Mouse (Mus musculus) cerebellum, adult 9-11 months (tissue): ENCODE data around the gene Slc2a10.
"Not testable (repeated sequence)": the region's sequence is repeated elsewhere in the genome, so short reads cannot be mapped to it uniquely, and the experiment has no call there.

ENCODE experiments used
- DNase-seq: peaks from one replicate; pipeline ENCODE4 v3.0.0; 2022

The Slc2a10 gene

DNA sequence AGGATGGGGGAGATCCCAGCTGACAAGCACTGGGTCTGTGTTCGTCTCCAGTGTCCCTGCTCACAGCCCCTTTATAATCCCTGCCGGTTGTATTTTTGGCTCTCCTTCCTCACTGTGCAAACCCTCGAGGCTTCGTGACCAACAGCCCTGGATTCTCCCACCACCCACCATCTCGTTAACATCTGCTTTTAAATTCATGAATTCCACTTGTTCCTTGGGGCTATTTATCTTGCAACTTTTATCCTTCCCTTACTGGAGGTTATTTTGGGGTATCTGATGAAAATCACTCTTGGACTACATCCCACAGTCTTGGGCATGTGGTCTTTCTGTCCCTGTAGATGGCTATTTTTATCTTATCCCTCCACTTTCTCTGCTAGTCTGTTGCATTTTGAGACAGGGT, 6.9 kb downstream of the Slc2a10 start:
- no peak for DNase-seq

GRCm38 (mm10) chr2:165510914-165511458, 7.4 kb downstream of the Slc2a10 start:
- DNase-seq = not testable (repeated sequence)

DNA sequence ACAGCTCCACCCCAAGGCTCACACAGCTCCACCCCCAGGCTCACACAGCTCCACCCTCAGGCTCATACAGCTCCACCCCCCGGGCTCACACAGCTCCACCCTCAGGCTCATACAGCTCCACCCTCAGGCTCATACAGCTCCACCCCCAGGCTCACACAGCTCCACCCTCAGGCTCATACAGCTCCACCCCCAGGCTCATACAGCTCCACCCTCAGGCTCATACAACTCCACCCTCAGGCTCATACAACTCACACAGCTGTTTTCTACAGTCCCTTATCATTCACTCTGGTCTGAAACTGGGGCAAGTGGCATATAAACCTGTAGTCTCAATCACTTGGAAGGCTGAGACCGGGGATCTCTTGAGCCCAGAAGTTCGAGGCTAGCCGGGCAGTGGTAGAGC, 7.9 kb downstream of the Slc2a10 start:
- DNase-seq = not testable (repeated sequence)

DNA sequence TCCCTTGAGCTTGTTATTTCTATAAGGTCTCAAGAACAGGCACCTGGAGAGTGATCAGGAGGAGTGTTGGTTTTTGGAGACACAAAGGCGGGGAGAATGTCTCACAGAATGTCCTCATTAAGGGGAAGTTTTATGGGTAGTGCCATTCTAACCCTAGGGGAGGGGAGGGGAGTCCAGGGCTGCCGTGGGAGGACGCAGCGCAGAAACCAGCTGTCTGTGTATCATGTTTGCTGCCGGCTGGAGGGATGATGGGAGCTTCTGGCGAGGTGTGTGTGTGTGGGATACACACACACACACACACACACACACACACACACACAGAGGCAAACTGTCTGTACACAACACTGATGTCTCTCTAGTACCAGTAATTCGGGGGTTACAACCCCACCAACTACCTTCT, 8.8 kb downstream of the Slc2a10 start:
- DNase-seq = no peak

- no peak for DNase-seq
Observed at GRCm38 (mm10) chr2:165512870-165513600, 9.4 kb downstream of the Slc2a10 start.

DNA sequence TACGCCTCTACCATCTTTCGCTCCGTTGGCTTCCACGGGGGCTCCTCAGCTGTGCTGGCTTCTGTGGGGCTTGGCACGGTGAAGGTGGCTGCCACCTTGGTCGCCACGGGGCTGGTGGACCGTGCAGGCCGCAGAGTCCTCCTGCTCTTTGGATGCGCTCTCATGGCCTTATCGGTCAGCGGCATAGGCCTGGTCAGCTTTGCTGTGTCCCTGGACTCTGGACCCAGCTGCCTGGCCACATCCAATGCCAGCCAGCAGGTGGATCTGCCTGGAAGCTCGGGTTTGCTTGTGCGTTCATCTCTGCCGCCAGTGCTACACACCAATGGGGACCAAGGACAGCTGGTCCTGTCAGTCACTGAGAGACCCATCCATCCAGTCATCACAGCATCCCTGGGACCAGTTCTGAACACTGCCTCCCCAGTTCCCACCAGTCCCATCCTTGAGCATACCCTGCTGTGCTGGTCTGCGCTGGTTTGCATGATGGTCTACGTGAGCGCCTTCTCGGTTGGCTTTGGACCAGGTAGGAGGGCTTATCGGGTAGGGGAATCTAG, 11.7 kb downstream of the Slc2a10 start:
- no peak for DNase-seq

- no peak for DNase-seq
Observed at GRCm38 (mm10) chr2:165525609-165526008, 22.0 kb downstream of the Slc2a10 start.

- DNase-seq = peak; percentile 30
Observed at GRCm38 (mm10) chr2:165529106-165529505, 25.5 kb downstream of the Slc2a10 start.

- DNase-seq = no peak
Observed at GRCm38 (mm10) chr2:165533789-165534188, 30.2 kb downstream of the Slc2a10 start.

DNA sequence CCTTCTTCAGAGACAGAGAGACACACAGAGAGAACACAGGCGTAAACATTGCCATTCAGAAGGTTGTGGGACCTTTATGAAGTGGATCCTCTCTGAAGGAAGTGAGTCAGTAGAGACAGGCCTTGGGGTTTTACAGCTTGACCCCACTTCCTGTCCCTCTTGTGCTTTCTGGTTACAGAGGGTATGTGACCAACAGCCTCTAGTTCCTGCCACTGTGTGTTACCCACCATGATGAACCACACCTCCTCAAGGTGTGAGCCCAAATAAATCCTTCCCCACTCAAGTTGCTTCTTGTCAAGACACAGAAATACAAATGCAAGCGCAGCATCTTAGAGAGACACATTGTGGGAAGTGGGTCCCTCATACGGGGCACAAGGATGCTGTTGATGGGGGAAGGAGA, 37.4 kb downstream of the Slc2a10 start:
- DNase-seq = no peak

DNA sequence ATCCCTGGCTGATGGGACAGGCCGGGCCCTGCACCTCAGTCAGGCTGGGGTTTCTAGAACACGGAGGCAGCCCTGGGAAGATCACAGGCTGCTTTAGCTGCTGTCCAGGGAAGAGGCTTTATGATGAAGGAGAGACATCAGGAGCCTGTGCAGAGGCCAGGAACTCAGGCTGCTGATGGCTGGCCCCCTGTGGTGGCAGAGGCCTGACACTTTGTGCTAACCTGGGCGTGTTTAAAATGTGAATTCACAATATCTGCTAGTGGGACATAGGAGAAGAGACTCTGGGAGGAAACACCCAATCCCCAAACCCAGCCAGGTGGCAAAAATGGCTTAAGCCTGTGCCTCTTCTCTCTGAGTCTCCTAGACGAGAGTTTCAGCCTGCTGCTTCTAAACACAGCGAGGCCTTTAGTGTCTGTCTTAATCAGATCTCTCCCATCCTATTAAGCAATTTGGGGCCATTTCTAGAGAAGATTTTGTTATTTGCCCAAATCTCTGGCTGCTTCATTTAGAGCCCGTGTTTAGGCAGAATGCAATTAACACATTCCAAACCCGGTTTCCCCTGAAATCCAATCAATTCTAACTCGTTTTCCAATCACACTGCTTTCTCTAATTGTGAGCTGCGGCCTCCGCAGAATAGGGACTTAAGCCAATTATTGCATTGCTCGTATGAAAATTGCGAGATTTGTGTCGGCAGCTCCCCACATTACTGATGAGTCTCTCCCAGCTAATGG, 39.5 kb downstream of the Slc2a10 start:
- no peak for DNase-seq

DNA sequence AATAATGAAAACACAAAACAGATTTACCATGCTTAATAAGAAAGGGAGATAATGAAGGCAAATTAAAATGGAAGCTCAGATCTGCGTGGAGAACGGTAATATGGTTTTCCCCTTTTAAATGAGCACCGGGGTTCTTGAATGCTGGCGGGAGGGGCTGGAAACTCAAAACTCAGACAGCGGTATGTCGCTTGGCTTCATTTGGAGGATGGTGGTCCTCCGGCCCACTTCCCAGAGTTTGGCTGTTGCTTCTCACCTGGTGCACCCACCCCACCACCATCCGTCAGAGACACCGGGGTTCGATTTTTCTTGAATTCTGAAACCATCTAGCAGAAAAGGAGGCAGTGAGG, 40.1 kb downstream of the Slc2a10 start:
- DNase-seq = no peak

- no peak for DNase-seq
Observed at GRCm38 (mm10) chr2:165545687-165546086, 42.1 kb downstream of the Slc2a10 start.

GRCm38 (mm10) chr2:165546341-165546740, 42.8 kb downstream of the Slc2a10 start:
- DNase-seq = no peak

DNA sequence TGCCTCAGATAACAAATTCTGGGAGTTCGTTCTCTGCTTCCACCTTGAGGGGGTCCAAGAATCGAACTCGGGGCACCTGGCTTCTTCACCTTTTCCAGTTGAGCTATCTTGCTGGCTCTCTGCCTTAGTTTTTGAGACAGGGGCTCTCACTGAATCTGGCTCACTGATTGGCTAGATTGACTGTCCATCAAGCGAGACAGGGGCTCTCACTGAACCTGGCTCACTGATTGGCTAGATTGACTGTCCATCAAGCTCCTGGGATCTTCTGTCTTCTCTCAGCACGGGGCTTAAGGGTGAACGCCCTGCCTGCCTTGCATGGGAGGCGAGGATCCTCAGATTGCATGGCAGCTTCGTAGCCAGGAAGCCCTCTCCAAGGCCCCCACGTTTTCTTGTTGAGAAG, 43.8 kb downstream of the Slc2a10 start:
- DNase-seq = peak; percentile 12

- DNase-seq = no peak
Observed at GRCm38 (mm10) chr2:165548627-165549026, 45.0 kb downstream of the Slc2a10 start.

DNA sequence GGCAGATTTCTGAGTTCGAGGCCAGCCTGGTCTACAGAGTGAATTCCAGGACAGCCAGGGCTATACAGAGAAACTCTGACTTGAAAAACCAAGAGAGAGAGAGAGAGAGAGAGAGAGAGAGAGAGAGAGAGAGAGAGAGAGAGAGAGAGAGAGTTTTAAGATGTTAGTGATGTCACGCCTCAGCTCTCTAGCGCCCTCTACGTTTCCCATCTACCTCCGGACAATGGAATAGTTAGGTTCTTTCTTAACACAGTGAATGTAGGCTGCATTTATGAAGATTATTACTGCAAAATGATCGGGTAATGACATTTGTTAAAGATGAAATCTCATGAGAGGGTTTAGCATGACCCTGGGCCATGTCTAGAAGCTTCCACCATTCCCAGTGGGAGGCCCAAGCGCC, 46.8 kb downstream of the Slc2a10 start:
- not testable (repeated sequence) for DNase-seq

DNA sequence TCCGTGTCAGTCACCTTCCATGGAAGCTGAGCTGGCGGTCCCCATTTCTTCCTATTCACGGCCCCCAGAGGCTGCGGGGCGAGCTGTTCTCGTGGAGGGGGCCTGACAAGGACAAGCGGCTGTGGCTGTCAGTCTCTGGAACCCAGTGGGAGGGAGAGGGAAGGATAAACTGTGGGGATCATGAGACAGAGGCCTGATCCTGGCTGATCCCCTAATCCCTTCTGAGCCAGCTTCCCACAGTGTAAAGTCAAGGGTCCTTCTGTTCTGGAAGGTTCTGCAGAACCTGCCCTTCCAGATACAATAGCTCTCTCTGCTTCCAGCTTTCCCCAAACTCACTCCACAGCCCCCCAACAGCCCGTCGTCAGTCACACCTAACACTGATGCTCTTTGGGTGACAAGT, 50.5 kb downstream of the Slc2a10 start:
- DNase-seq = no peak

- DNase-seq = no peak
Observed at GRCm38 (mm10) chr2:165557278-165557677, 53.7 kb downstream of the Slc2a10 start.

DNA sequence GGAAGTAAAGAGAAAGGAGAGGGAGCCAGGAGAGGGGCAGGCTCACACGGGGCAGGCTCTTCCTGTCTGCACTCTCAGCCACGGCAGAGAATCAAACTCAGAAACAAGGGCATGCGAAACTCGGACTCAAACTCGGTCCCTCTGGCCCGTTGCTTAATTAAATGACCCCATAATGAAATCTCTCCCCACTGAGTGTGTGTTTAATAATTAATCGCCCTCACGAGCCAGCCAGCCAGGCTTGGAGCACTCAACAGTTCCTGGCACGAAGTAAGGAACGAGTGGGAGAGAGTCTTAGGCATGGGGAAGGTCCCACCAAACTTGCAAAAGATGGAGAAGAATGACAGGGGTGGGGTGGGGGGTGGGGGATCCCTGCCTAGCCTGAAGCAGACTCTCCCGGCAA, 55.3 kb downstream of the Slc2a10 start:
- no peak for DNase-seq

- DNase-seq = no peak
Observed at GRCm38 (mm10) chr2:165559506-165560235, 56.1 kb downstream of the Slc2a10 start.

GRCm38 (mm10) chr2:165561861-165562260, 58.3 kb downstream of the Slc2a10 start:
- no peak for DNase-seq
